Mouse (Mus musculus) intestine, embryonic 16.5 days (tissue): ENCODE data around the gene Olfr1424. TPM values are rescaled to one million over a fixed set of nuclear protein-coding genes. Genes with fewer than 3 reads are reported as not detected.

ENCODE experiments used
- ATAC-seq: fragments of 200-750 bp; cut with Nextera tagmentation; 2 replicates; pipeline ENCODE4 v1.8.0; 2017; ENCODE audit warnings: moderate TSS enrichment, moderate library complexity
- H3K27ac ChIP-seq: fragments of 300-500 bp; sonication (generic); 2 replicates; pipeline ENCODE4 v1.5.1; 2014; ENCODE audit warnings: mild to moderate bottlenecking, low read length
- H3K27me3 ChIP-seq: fragments of 300-500 bp; sonication (generic); replicated peaks from 2 replicates; pipeline ENCODE4 v1.6.1; 2014; ENCODE audit warnings: low read length, control low read depth, mixed read lengths; ENCODE audit not compliant: control insufficient read depth, insufficient read depth
- H3K36me3 ChIP-seq: fragments of 300-500 bp; sonication (generic); 2 replicates; pipeline ENCODE4 v1.6.1; 2014; ENCODE audit warnings: low read length, control low read depth; ENCODE audit not compliant: control insufficient read depth, insufficient read depth
- H3K4me1 ChIP-seq: fragments of 300-500 bp; sonication (generic); 2 replicates; pipeline ENCODE4 v1.6.1; 2014; ENCODE audit warnings: low read length, control low read depth, mixed read lengths; ENCODE audit not compliant: control insufficient read depth, insufficient read depth
- H3K4me2 ChIP-seq: fragments of 300-500 bp; sonication (generic); 2 replicates; pipeline ENCODE4 v1.6.1; 2014; ENCODE audit warnings: low read depth, low read length, control low read depth
- H3K4me3 ChIP-seq: fragments of 300-500 bp; sonication (generic); 2 replicates; pipeline ENCODE4 v1.5.1; 2014; ENCODE audit warnings: mild to moderate bottlenecking, low read length
- H3K9ac ChIP-seq: fragments of 300-500 bp; sonication (generic); 2 replicates; pipeline ENCODE4 v1.6.1; 2014; ENCODE audit warnings: low read depth, low read length
- H3K9me3 ChIP-seq: fragments of 300-500 bp; sonication (generic); 2 replicates; pipeline ENCODE4 v1.6.1; 2016; ENCODE audit warnings: low read length, control low read depth; ENCODE audit not compliant: control insufficient read depth
- WGBS: fragments of 180-500 bp; shearing (Covaris S2); extraction: QIAGEN DNeasy Blood & Tissue Kit; methylation state at CpG from one replicate; pipeline ENCODE4 v1.1.7; 2014; 5-methylcytosine and 5-hydroxymethylcytosine counted together
- polyA plus RNA-seq: library from polyadenylated mRNA; unstranded; fragments of >200 nt; fragmentation: Nextera tagmentation; extraction: Ambion mirVana; gene quantifications from 2 replicates; pipeline ENCODE4 v1.2.1, GENCODE M21; 2015

The Olfr1424 gene
- polyA plus RNA-seq, 1 experiment from 2014 or later, result not detected

DNA sequence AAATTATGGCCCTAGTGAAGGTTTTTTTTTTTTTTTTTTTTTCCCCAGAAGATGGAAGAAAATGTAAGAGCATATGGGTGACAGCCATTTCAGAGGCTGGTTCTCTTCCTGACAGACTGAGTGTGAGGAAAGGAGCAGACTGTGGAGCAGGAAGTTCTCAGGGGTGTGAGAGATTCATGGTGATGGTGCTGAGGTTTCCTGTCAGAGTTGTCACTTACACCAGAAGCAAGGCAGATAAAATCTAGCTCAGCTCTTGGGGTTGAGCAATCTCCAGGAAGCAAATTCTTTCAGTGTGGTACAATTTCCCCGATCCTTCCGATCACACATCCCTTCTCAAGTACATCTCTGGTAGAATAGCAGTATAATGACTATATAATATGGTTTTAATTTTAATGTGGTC lies 35.9 kb downstream of the Olfr1424 start:
- no peak for ATAC-seq
- no peaks in the 10 kb centered on the region for H3K27me3 ChIP-seq
- H3K4me2 ChIP-seq, result no peak overlapping the region
- no peak overlapping the region for H3K4me3 ChIP-seq
- H3K4me1 ChIP-seq, result no peaks in the 10 kb centered on the region
- no peak overlapping the region for H3K27ac ChIP-seq
- H3K9ac ChIP-seq, result no peak overlapping the region
- no peaks in the 10 kb centered on the region for H3K9me3 ChIP-seq
- no peaks in the 10 kb centered on the region for H3K36me3 ChIP-seq
- WGBS, result 80% methylated on average over 2 of the region's 2 CpGs

DNA sequence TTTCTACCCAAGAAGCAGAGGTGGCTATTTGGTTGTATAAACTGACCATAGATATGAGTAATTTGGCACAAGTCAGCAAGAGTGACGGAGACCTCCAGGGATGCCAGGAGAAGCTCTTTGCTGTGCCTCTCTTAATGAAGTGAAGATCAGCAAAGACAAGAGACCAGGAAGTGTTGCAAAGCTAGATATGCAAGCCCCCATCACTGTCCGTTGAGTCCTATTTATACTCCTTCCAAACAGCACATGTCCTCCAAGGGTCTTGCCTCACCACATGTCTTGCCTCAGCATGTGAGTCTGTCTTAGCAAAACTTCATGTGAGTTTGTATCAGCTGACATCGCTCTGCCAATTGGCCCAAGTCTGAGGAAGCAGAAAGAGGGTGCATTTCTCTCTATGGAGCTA lies 37.1 kb downstream of the Olfr1424 start:
- WGBS, result 87% methylated on average over 3 of the region's 3 CpGs
- Histone ChIP-seq H3K36me3 (no peaks in the 10 kb centered on the region), H3K4me3 (no peak overlapping the region), H3K27me3 (no peaks in the 10 kb centered on the region), H3K27ac (no peak overlapping the region), H3K9me3 (no peaks in the 10 kb centered on the region), H3K9ac (no peak overlapping the region), H3K4me2 (no peak overlapping the region), H3K4me1 (no peaks in the 10 kb centered on the region)
- no peak for ATAC-seq

DNA sequence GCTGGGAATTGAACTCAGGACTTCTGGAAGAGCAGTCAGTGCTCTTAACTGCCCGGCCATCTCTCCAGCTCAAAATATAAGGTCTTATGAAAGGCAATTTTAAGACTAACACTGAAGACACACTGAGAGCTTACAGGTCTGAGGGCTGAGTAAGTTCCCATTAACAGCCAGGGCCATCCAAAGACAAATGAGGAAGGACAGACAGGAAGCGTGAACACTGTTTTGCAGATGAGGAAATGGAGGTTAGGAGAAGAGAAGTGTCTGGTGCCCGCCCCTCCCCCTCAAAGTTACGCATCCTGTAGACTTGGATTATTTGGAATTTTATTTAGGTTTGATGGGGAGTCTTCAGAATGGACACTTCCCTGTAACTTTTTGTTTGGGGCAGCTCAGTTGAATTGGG lies 38.3 kb downstream of the Olfr1424 start:
- no peak overlapping the region for H3K4me2 ChIP-seq
- H3K9ac ChIP-seq, result no peak overlapping the region
- 83% methylated on average over 4 of the region's 4 CpGs for WGBS
- H3K36me3 ChIP-seq, result no peaks in the 10 kb centered on the region
- H3K9me3 ChIP-seq, result no peaks in the 10 kb centered on the region
- no peaks in the 10 kb centered on the region for H3K4me1 ChIP-seq
- no peaks in the 10 kb centered on the region for H3K27me3 ChIP-seq
- H3K4me3 ChIP-seq, result no peak overlapping the region
- ATAC-seq, result no peak
- no peak overlapping the region for H3K27ac ChIP-seq

GRCm38 (mm10) chr19:12016192-12016591 lies 46.3 kb downstream of the Olfr1424 start:
- H3K27me3 ChIP-seq, result no peaks in the 10 kb centered on the region
- no peak overlapping the region for H3K27ac ChIP-seq
- WGBS, result 80% methylated on average over 4 of the region's 4 CpGs
- H3K4me3 ChIP-seq, result no peak overlapping the region
- H3K9me3 ChIP-seq, result no peaks in the 10 kb centered on the region
- no peaks in the 10 kb centered on the region for H3K36me3 ChIP-seq
- no peak overlapping the region for H3K9ac ChIP-seq
- no peak for ATAC-seq
- no peak overlapping the region for H3K4me2 ChIP-seq
- no peaks in the 10 kb centered on the region for H3K4me1 ChIP-seq

DNA sequence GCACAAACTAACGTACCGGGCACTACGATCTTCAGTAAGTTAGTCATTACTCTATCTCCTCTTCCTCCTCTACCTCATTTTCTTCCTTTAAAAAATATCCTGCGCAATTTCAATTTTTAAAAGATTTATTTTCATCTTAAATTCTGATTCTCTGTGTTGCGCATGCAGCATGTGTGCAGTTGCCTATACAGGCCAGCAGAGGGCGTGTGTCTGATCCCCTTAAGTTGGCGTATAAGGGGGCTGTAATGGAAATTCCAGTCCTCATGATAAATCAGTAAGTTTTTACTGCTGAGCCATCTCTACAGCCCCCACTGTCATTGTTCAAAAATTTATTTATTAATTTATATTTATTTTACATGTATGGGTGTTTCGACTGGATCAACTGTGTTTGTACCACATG lies 46.8 kb downstream of the Olfr1424 start:
- ATAC-seq, result no peak
- no peaks in the 10 kb centered on the region for H3K9me3 ChIP-seq
- no peak overlapping the region for H3K9ac ChIP-seq
- no peak overlapping the region for H3K4me2 ChIP-seq
- H3K36me3 ChIP-seq, result no peaks in the 10 kb centered on the region
- 75% methylated on average over 8 of the region's 8 CpGs for WGBS
- H3K27me3 ChIP-seq, result no peaks in the 10 kb centered on the region
- H3K4me1 ChIP-seq, result no peaks in the 10 kb centered on the region
- no peak overlapping the region for H3K4me3 ChIP-seq
- no peak overlapping the region for H3K27ac ChIP-seq

GRCm38 (mm10) chr19:12013228-12013627 lies 49.3 kb downstream of the Olfr1424 start:
- Histone ChIP-seq H3K36me3 (no peaks in the 10 kb centered on the region), H3K4me1 (no peaks in the 10 kb centered on the region), H3K9ac (peak overlapping the region; percentile 64), H3K4me3 (peak overlapping the region; percentile 61), H3K9me3 (no peaks in the 10 kb centered on the region), H3K27ac (peak overlapping the region; percentile 62), H3K27me3 (no peaks in the 10 kb centered on the region), H3K4me2 (peak overlapping the region; percentile 78)
- ATAC-seq, result peak; percentile 3
- WGBS, result under 1% methylated on average over 10 of the region's 12 CpGs

DNA sequence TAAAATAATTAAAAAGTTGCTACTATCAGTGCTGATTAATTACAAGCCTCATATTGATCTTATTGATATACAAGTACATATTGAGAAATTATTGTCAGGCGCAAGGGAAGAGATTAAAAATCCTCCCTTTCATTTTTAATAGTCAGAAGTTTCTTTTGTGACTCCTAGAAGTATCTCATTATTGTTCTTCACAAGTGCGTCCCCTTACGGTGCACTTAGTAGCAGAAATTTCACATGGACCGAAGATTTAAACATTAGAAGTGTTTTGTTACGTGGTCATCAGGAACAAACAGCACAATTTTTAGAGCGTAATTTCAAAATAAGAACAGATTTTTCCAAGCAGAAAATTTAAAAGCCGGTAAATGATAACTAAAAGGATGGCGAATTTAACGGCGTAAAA lies 49.9 kb downstream of the Olfr1424 start:
- peak overlapping the region; percentile 78 for H3K4me2 ChIP-seq
- no peak for ATAC-seq
- H3K36me3 ChIP-seq, result no peaks in the 10 kb centered on the region
- 2% methylated on average over 10 of the region's 10 CpGs for WGBS
- no peak overlapping the region for H3K27ac ChIP-seq
- H3K4me1 ChIP-seq, result no peaks in the 10 kb centered on the region
- H3K27me3 ChIP-seq, result no peaks in the 10 kb centered on the region
- no peaks in the 10 kb centered on the region for H3K9me3 ChIP-seq
- peak overlapping the region; percentile 61 for H3K4me3 ChIP-seq
- H3K9ac ChIP-seq, result peak overlapping the region; percentile 64

DNA sequence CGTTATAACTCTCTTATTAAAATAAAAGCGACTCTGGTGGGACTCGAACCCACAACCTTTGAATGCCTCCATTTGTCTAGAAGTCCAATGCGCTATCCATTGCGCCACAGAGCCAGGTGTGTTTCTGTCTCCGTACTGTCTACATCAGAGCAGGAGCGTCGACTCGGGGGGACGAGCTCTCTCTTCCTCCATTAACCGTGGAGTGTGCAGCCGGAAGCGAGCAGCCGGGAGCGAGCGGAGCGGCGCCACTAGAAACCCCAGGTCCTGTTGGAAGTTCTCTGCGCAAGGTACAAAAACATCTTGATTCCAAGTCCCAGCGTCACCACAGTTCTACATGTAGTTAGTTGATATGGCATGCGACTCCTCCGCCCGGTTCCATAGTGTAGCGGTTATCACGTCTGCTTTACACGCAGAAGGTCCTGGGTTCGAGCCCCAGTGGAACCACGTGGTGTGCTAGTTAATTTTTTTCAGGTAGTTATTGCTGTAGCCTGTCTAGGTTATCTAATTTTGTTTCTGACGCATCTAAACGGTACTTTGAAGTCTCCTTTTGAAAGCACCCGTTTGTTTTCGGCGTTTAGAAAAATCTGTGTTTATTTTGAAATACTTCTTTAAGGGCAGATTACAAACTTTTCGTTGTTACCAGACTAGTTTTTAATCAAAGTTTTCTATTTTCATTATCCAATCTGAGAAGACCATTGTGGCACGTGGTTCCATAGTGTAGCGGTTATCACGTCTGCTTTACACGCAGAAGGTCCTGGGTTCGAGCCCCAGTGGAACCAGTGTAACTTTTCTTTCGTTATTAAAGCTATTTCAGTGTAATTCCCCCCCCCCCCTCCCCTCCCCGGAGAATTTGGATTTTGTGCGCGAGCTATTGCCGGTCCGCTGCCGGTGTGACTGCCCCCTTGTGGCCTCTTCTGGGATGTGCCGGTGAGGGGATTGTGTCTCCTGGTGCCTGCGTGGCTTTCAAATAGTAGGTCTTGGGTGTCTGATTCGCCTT lies 50.6 kb downstream of the Olfr1424 start:
- 0 out of 2 replicates have a peak, but pooled peaks cover 3% of the 10 kb centered on the region for H3K4me1 ChIP-seq
- H3K27me3 ChIP-seq, result no peaks in the 10 kb centered on the region
- H3K9ac ChIP-seq, result peak overlapping the region; percentile 61
- peak overlapping the region; percentile 80 for H3K27ac ChIP-seq
- ATAC-seq, result peak; percentile 77
- no peaks in the 10 kb centered on the region for H3K9me3 ChIP-seq
- H3K4me3 ChIP-seq, result peak overlapping the region; percentile 61
- WGBS, result under 1% methylated on average over 49 of the region's 49 CpGs
- H3K4me2 ChIP-seq, result peak overlapping the region; percentile 78
- no peaks in the 10 kb centered on the region for H3K36me3 ChIP-seq

DNA sequence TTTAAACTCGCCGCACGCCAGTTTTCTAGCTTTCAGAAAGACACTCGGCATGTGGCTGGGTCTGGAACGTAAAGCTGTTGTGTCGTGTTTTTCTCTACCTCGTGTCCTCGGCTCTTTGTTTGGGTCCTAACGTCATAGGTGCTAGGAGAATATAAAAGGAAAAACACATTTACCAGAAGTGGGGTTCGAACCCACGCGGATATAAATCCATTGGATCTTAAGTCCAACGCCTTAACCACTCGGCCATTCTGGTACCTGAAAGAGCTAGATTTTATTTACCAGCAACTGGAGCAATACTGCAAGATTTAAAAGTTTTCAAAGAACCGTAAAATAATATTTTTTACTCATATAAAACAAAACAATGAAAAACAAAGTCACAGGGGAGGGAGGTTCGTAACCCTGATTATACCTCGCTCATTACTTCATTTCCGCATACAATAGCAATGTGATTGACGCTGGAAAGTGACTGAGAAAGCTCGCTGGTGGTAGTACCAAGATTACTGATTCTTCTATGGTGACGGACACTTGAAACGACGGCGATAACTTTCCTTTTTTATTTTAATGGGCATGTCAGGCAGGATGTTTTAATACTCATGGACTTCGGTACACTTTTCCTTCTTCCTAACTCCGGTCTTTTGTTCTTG lies 51.4 kb downstream of the Olfr1424 start:
- H3K4me2 ChIP-seq, result peak overlapping the region; percentile 78
- peak overlapping the region; percentile 61 for H3K4me3 ChIP-seq
- no peaks in the 10 kb centered on the region for H3K27me3 ChIP-seq
- H3K9ac ChIP-seq, result peak overlapping the region; percentile 75
- H3K4me1 ChIP-seq, result 0 out of 2 replicates have a peak, but pooled peaks cover 4% of the 10 kb centered on the region
- no peaks in the 10 kb centered on the region for H3K36me3 ChIP-seq
- H3K9me3 ChIP-seq, result no peaks in the 10 kb centered on the region
- under 1% methylated on average over 26 of the region's 26 CpGs for WGBS
- ATAC-seq, result peak; percentile 55
- H3K27ac ChIP-seq, result peak overlapping the region; percentile 94
